Mouse (Mus musculus) limb, embryonic 14.5 days (tissue): ENCODE results near the gene Zfp65. TPM values are rescaled to one million over a fixed set of nuclear protein-coding genes. Genes with fewer than 3 reads are reported as not detected.
"Not testable (repeated sequence)": the region's sequence is repeated elsewhere in the genome, so short reads cannot be mapped to it uniquely, and the experiment has no call there.

Experiments used
- ATAC-seq: fragments of 200-750 bp; cut with Nextera tagmentation; 2 replicates; pipeline ENCODE4 v1.8.0; 2017; ENCODE audit warnings: low read depth, moderate number of reproducible peaks, moderate TSS enrichment; ENCODE audit not compliant: low FRiP score
- DNase-seq: peaks from one replicate; pipeline ENCODE4 v3.0.0-alpha.2; 2015; ENCODE audit warnings: low spot score
- H3K27ac ChIP-seq: fragments of 300-500 bp; sonication (generic); replicated peaks from 2 replicates; pipeline ENCODE4 v1.5.1; 2014; ENCODE audit warnings: low read depth, mild to moderate bottlenecking, low read length, moderate library complexity, mixed read lengths
- H3K27me3 ChIP-seq: fragments of 300-500 bp; sonication (generic); 2 replicates; pipeline ENCODE4 v1.6.1; 2014; ENCODE audit warnings: low read length, mixed read lengths; ENCODE audit not compliant: control insufficient read depth, insufficient read depth
- H3K36me3 ChIP-seq: fragments of 300-500 bp; sonication (generic); 2 replicates; pipeline ENCODE4 v1.6.1; 2014; ENCODE audit warnings: mild to moderate bottlenecking, low read length, moderate library complexity, mixed read lengths; ENCODE audit not compliant: control insufficient read depth, insufficient read depth
- H3K4me1 ChIP-seq: fragments of 300-500 bp; sonication (generic); 2 replicates; pipeline ENCODE4 v1.6.1; 2014; ENCODE audit warnings: antibody characterized with exemption, low read length, mixed read lengths; ENCODE audit not compliant: control insufficient read depth, insufficient read depth
- H3K4me2 ChIP-seq: fragments of 300-500 bp; sonication (generic); replicated peaks from 2 replicates; pipeline ENCODE4 v1.6.1; 2014; ENCODE audit warnings: low read depth, mild to moderate bottlenecking, low read length, moderate library complexity; ENCODE audit not compliant: severe bottlenecking
- H3K4me3 ChIP-seq: fragments of 300-500 bp; sonication (generic); replicated peaks from 2 replicates; pipeline ENCODE4 v1.5.1; 2014; ENCODE audit warnings: low read length
- H3K9ac ChIP-seq: fragments of 300-500 bp; sonication (generic); 2 replicates; pipeline ENCODE4 v1.6.1; 2014; ENCODE audit warnings: mild to moderate bottlenecking, low read depth, low read length, moderate library complexity; ENCODE audit not compliant: severe bottlenecking
- H3K9me3 ChIP-seq: fragments of 300-500 bp; sonication (generic); 2 replicates; pipeline ENCODE4 v1.6.1; 2016; ENCODE audit warnings: low read length; ENCODE audit not compliant: control insufficient read depth
- POLR2A ChIP-seq: fragments of 200-500 bp; IDR thresholded peaks from 2 replicates; pipeline ENCODE4 v1.8.0; 2012; ENCODE audit warnings: inconsistent platforms, mild to moderate bottlenecking, moderate library complexity, borderline replicate concordance; ENCODE audit not compliant: insufficient read depth, insufficient read length; ENCODE audit errors: extremely low read depth
- WGBS: fragments of 180-500 bp; shearing (Covaris S2); extraction: QIAGEN DNeasy Blood & Tissue Kit; methylation state at CpG from one replicate; pipeline ENCODE4 v1.1.7; 2014; 5-methylcytosine and 5-hydroxymethylcytosine counted together
- polyA plus RNA-seq, 2 experiments: library from polyadenylated mRNA; depleted of rRNA in 1 of 2; stranded (reverse) in 1 of 2; unstranded in 1 of 2; fragments of >200 nt; fragmentation: Nextera tagmentation in 1 of 2; extraction: Ambion mirVana in 1 of 2; gene quantifications; 2 replicates each; pipeline versions ENCODE4 v1.2.1 to v1.2.3; 2012 to 2014

The Zfp65 gene
- polyA plus RNA-seq, 2 experiments = 2.8 to 6.1 TPM

DNA sequence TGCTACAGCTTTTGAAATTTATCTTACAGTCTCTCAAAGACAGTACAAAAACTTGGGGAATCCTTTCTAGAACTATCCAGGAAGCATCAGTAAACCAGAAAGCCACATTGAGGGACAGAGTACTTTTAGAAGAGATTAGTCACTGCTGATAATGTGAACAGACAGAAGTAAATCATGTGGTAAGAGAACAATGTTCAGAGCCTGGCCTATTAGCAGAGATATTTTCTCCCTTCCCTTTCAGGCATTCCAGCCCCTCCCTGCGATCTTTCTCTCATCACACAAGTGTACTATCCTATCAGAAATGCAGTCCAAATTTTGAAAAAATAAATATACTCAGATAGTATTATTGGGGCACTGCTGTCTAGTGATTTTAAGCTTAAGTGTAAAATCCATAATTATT is 867 bp downstream of the Zfp65 start:
- TF ChIP-seq POLR2A = no peak
- H3K4me3 ChIP-seq = peak overlapping the region; percentile 58
- no peaks in the 10 kb centered on the region for H3K27me3 ChIP-seq
- peak overlapping the region; percentile 77; the same call in 1 of the 2 replicates for H3K9ac ChIP-seq
- no peaks in the 10 kb centered on the region for H3K9me3 ChIP-seq
- peak; percentile 3 for DNase-seq
- H3K27ac ChIP-seq = no peak overlapping the region
- WGBS = 87% methylated on average over 1 of the region's 1 CpGs
- H3K4me1 ChIP-seq = peaks cover 6% of the 10 kb centered on the region; the same call in 1 of the 2 replicates
- H3K36me3 ChIP-seq = no peaks in the 10 kb centered on the region
- H3K4me2 ChIP-seq = peak overlapping the region; percentile 65
- ATAC-seq = no peak

- H3K9me3 ChIP-seq, H3K4me2 ChIP-seq, H3K4me3 ChIP-seq, H3K9ac ChIP-seq, ATAC-seq, H3K4me1 ChIP-seq, H3K36me3 ChIP-seq, H3K27me3 ChIP-seq, H3K27ac ChIP-seq: not testable (repeated sequence)
- WGBS = 63% methylated on average over 2 of the region's 2 CpGs
- peak; percentile 35 for DNase-seq
These were observed 3.6 kb downstream of the Zfp65 start for GRCm38 (mm10) chr13:67725331-67725730.

- peak; percentile 94 for ATAC-seq
- WGBS = 0% methylated on average over 17 of the region's 17 CpGs
- H3K9ac ChIP-seq = peak overlapping the region; percentile 73
- no peaks in the 10 kb centered on the region for H3K27me3 ChIP-seq
- H3K4me2 ChIP-seq = peak overlapping the region; percentile 46
- TF ChIP-seq POLR2A = peak; percentile 46; the same call in 1 of the 2 replicates
- DNase-seq = peak; percentile 90
- peaks cover 6% of the 10 kb centered on the region; the same call in 1 of the 2 replicates for H3K4me1 ChIP-seq
- H3K36me3 ChIP-seq = no peaks in the 10 kb centered on the region
- peak overlapping the region; percentile 59; the same call in 1 of the 2 replicates for H3K27ac ChIP-seq
- peak overlapping the region; percentile 62 for H3K4me3 ChIP-seq
- H3K9me3 ChIP-seq = no peaks in the 10 kb centered on the region
These were observed 5.0 kb downstream of the Zfp65 start for GRCm38 (mm10) chr13:67723848-67724479.

- no peak within 1 kb of the TSS for H3K9ac ChIP-seq
- H3K4me1 ChIP-seq = peaks cover 3% of the 10 kb centered on the region; the same call in 1 of the 2 replicates
- DNase-seq (no peak), ATAC-seq (no peak)
- H3K9me3 ChIP-seq = no peaks in the 10 kb centered on the region
- no peak for TF ChIP-seq POLR2A
- no peaks in the 10 kb centered on the region for H3K27me3 ChIP-seq
- WGBS = 77% methylated on average over 4 of the region's 4 CpGs
- no peak within 1 kb of the TSS for H3K27ac ChIP-seq
- H3K36me3 ChIP-seq = no peaks in the 10 kb centered on the region
- no peak within 1 kb of the TSS for H3K4me3 ChIP-seq
- no peak within 1 kb of the TSS for H3K4me2 ChIP-seq
These were observed 42.0 kb downstream of the Zfp65 start, which contains the start of gene Zfp738 for GRCm38 (mm10) chr13:67686971-67687370. TSS of gene Zfp738 (minus strand) at chr13:67687071.

DNA sequence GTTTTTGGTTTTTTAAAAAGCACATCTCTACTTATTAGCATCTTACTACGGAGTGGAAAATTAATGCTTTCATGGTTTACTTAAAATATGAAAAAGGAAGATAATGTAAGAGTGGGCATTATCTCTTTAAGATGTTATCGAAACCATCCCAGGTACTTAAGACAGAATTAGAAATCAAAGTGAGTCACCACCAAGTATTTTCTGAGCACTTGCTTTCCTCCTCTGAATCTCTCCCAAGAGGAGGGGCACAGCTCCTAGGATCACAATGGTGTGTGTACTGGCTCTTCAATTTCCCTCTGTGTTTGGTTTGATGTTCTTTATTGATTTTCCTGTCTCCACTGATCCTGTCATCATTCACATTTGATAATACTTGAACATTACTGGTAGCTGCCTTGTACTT is 45.1 kb downstream of the Zfp65 start:
- Histone ChIP-seq H3K4me2 (peak overlapping the region; percentile 41; the same call in 1 of the 2 replicates), H3K9ac (peak overlapping the region; percentile 80), H3K4me3 (peak overlapping the region; percentile 66)
- not testable (repeated sequence) for H3K27ac ChIP-seq, H3K36me3 ChIP-seq, H3K27me3 ChIP-seq, H3K4me1 ChIP-seq, H3K9me3 ChIP-seq, DNase-seq, ATAC-seq
- 76% methylated on average over 2 of the region's 2 CpGs for WGBS

DNA sequence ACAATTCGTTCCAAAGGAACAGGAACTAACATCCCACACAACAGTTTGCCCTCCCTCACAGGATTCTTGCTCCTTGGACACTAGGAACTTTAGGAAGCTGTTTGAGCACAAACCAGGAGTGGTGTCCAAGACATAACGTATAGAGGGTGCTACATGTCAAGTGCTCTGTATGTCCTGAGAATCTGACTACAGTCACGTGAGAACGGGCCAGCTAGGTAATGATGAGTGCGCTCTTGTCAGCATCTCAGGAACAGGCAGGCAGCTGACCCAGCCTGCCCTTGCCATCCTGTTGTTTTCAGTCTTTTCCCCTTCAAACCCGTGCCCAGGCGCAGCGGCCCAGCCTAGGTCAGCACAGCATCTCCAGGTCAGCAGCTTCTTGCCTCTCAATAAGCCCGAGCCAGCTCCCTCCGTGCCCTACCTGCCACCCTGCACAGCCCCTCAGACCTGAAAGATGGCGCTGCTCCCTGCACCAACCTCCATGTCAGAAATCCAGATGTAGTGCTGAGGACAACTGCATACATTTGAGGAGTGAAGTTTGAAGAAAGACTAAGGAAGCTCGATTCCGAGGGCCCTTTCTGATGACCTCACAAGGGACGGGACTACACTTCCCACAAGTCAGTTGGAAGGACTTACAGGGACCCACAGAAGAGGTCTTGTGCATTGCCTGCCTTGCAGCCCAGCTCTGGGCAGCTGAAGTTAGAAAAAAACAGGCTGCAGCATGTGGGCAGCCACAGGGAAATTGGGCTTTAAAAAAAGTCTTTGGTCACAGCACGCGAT is 45.8 kb downstream of the Zfp65 start:
- H3K36me3 ChIP-seq, H3K9me3 ChIP-seq, H3K4me1 ChIP-seq, H3K27me3 ChIP-seq: not testable (repeated sequence)
- Histone ChIP-seq H3K27ac (0 out of 2 replicates have a peak overlapping the region, but pooled peaks have one; percentile 33), H3K4me3 (peak overlapping the region; percentile 66), H3K4me2 (peak overlapping the region; percentile 61), H3K9ac (peak overlapping the region; percentile 80)
- DNase-seq = peak; percentile 90
- ATAC-seq = peak; percentile 100
- WGBS = 18% methylated on average over 16 of the region's 16 CpGs
